Mouse (Mus musculus) heart, embryonic 16.5 days (tissue): ENCODE measurements at regions not wholly inside any gene's neighbourhood (a gene's known extent, or its start where the extent isn't known, plus 50 kb on each side); places are given as distances from the start of the nearest gene placed in this dataset.
"Not testable (repeated sequence)": the region's sequence is repeated elsewhere in the genome, so short reads cannot be mapped to it uniquely, and the experiment has no call there.

Source experiments
- ATAC-seq: fragments of 200-750 bp; cut with Nextera tagmentation; replicated peaks from 2 replicates; pipeline ENCODE4 v1.8.0; 2017; ENCODE audit warnings: moderate number of reproducible peaks; ENCODE audit not compliant: insufficient read depth, low FRiP score; ENCODE audit errors: extremely low read depth
- H3K27ac ChIP-seq: fragments of 300-500 bp; sonication (generic); 2 replicates; pipeline ENCODE4 v1.5.1; 2014; ENCODE audit warnings: mild to moderate bottlenecking, low read length, control low read depth, moderate library complexity
- H3K27me3 ChIP-seq: fragments of 300-500 bp; sonication (generic); 2 replicates; pipeline ENCODE4 v1.6.1; 2014; ENCODE audit warnings: low read length, mixed read lengths; ENCODE audit not compliant: control insufficient read depth, insufficient read depth
- H3K36me3 ChIP-seq: fragments of 300-500 bp; sonication (generic); 2 replicates; pipeline ENCODE4 v1.6.1; 2014; ENCODE audit not compliant: control insufficient read depth, insufficient read depth
- H3K4me1 ChIP-seq: fragments of 300-500 bp; sonication (generic); 2 replicates; pipeline ENCODE4 v1.6.1; 2014; ENCODE audit warnings: low read length, mixed read lengths; ENCODE audit not compliant: control insufficient read depth, insufficient read depth
- H3K4me2 ChIP-seq: fragments of 300-500 bp; sonication (generic); 2 replicates; pipeline ENCODE4 v1.6.1; 2014; ENCODE audit warnings: low read depth, mild to moderate bottlenecking, control low read depth, low read length
- H3K4me3 ChIP-seq: fragments of 300-500 bp; sonication (generic); 2 replicates; pipeline ENCODE4 v1.5.1; 2014; ENCODE audit warnings: mild to moderate bottlenecking, control low read depth, low read length
- H3K9ac ChIP-seq: fragments of 300-500 bp; sonication (generic); 2 replicates; pipeline ENCODE4 v1.6.1; 2014; ENCODE audit warnings: low read length, control low read depth
- H3K9me3 ChIP-seq: fragments of 300-500 bp; sonication (generic); replicated peaks from 2 replicates; pipeline ENCODE4 v1.6.1; 2016; ENCODE audit warnings: low read length; ENCODE audit not compliant: control insufficient read depth
- WGBS: fragments of 180-500 bp; shearing (Covaris S2); extraction: QIAGEN DNeasy Blood & Tissue Kit; methylation state at CpG from one replicate; pipeline ENCODE4 v1.1.7; 2014; 5-methylcytosine and 5-hydroxymethylcytosine counted together

GRCm38 (mm10) chr1:164518866-164519265, 60.7 kb upstream of the Atp1b1 start:
- 94% methylated on average over 3 of the region's 3 CpGs for WGBS

GRCm38 (mm10) chr1:164518308-164518707, 60.2 kb upstream of the Atp1b1 start:
- H3K9ac ChIP-seq = no peak overlapping the region
- no peak overlapping the region for H3K27ac ChIP-seq
- no peak for ATAC-seq
- H3K4me1 ChIP-seq = no peaks in the 10 kb centered on the region
- no peak overlapping the region for H3K4me3 ChIP-seq
- no peak overlapping the region for H3K4me2 ChIP-seq
- no peaks in the 10 kb centered on the region for H3K27me3 ChIP-seq
- no peaks in the 10 kb centered on the region for H3K36me3 ChIP-seq
- 86% methylated on average over 4 of the region's 4 CpGs for WGBS
- no peaks in the 10 kb centered on the region for H3K9me3 ChIP-seq

More at GRCm38 (mm10) chr1:164518866-164519265, 60.7 kb upstream of the Atp1b1 start:
- no peaks in the 10 kb centered on the region for H3K4me1 ChIP-seq
- H3K4me3 ChIP-seq = no peak overlapping the region
- no peak for ATAC-seq
- H3K9ac ChIP-seq = no peak overlapping the region
- H3K4me2 ChIP-seq = no peak overlapping the region
- H3K36me3 ChIP-seq = no peaks in the 10 kb centered on the region
- no peaks in the 10 kb centered on the region for H3K27me3 ChIP-seq
- no peak overlapping the region for H3K27ac ChIP-seq
- H3K9me3 ChIP-seq = no peaks in the 10 kb centered on the region

GRCm38 (mm10) chr1:164517362-164517761, 59.2 kb upstream of the Atp1b1 start:
- H3K27me3 ChIP-seq, H3K27ac ChIP-seq, H3K9ac ChIP-seq, H3K36me3 ChIP-seq, H3K4me1 ChIP-seq, ATAC-seq, H3K4me2 ChIP-seq, H3K9me3 ChIP-seq, H3K4me3 ChIP-seq: not testable (repeated sequence)
- WGBS = 94% methylated on average over 2 of the region's 2 CpGs

GRCm38 (mm10) chr1:164511628-164512385, 53.7 kb upstream of the Atp1b1 start:
- no peak for ATAC-seq
- 74% methylated on average over 7 of the region's 7 CpGs for WGBS
- no peaks in the 10 kb centered on the region for H3K9me3 ChIP-seq
- H3K4me3 ChIP-seq = no peak overlapping the region
- H3K4me1 ChIP-seq = peaks cover 3% of the 10 kb centered on the region; the same call in 1 of the 2 replicates
- no peak overlapping the region for H3K9ac ChIP-seq
- H3K27ac ChIP-seq = no peak overlapping the region
- no peaks in the 10 kb centered on the region for H3K36me3 ChIP-seq
- no peak overlapping the region for H3K4me2 ChIP-seq
- H3K27me3 ChIP-seq = no peaks in the 10 kb centered on the region

- Histone ChIP-seq H3K4me2 (no peak overlapping the region), H3K4me3 (no peak overlapping the region), H3K36me3 (no peaks in the 10 kb centered on the region), H3K9ac (no peak overlapping the region), H3K9me3 (no peaks in the 10 kb centered on the region), H3K27ac (no peak overlapping the region), H3K4me1 (peaks cover 3% of the 10 kb centered on the region; the same call in 1 of the 2 replicates), H3K27me3 (no peaks in the 10 kb centered on the region)
- no peak for ATAC-seq
- 36% methylated on average over 1 of the region's 1 CpGs for WGBS
Observed at GRCm38 (mm10) chr1:164509226-164509625, 51.1 kb upstream of the Atp1b1 start.

GRCm38 (mm10) chr1:164508556-164508955, 50.4 kb upstream of the Atp1b1 start:
- Histone ChIP-seq H3K9ac (no peak overlapping the region), H3K27ac (no peak overlapping the region), H3K4me2 (no peak overlapping the region), H3K27me3 (no peaks in the 10 kb centered on the region), H3K36me3 (no peaks in the 10 kb centered on the region), H3K9me3 (no peaks in the 10 kb centered on the region), H3K4me1 (peaks cover 3% of the 10 kb centered on the region; the same call in 1 of the 2 replicates), H3K4me3 (no peak overlapping the region)
- ATAC-seq = no peak
- 80% methylated on average over 8 of the region's 8 CpGs for WGBS

GRCm38 (mm10) chr1:164508106-164508505, 50.0 kb upstream of the Atp1b1 start:
- H3K27me3 ChIP-seq = no peaks in the 10 kb centered on the region
- no peak for ATAC-seq
- no peaks in the 10 kb centered on the region for H3K9me3 ChIP-seq
- H3K36me3 ChIP-seq = no peaks in the 10 kb centered on the region
- H3K4me3 ChIP-seq = no peak overlapping the region
- no peak overlapping the region for H3K9ac ChIP-seq
- H3K4me1 ChIP-seq = peaks cover 3% of the 10 kb centered on the region; the same call in 1 of the 2 replicates
- no peak overlapping the region for H3K27ac ChIP-seq
- no peak overlapping the region for H3K4me2 ChIP-seq
- 79% methylated on average over 5 of the region's 5 CpGs for WGBS
